Mouse (Mus musculus): ENCODE results near the gene Dnali1.

- TF ChIP-seq POLR2A (IDR thresholded peaks at IDR 0.05; ENCODE audit: extremely low read depth, insufficient read depth, low read length) (no peak), CTCF (IDR thresholded peaks at IDR 0.05; ENCODE audit: extremely low read depth, insufficient read depth, low read length) (no peak)
Observed at GRCm38 (mm10) chr4:125097412-125097811, 31.9 kb upstream of the Dnali1 start.

Data from cortical plate, adult 2 months (tissue).